Mouse (Mus musculus) E14TG2a.4 (cell line): ENCODE data around the gene Shroom1.

ENCODE experiments used
- H3K27me3 ChIP-seq: 2 replicates; pipeline ENCODE4 v1.6.1; 2014; ENCODE audit warnings: low read length, control low read depth; ENCODE audit not compliant: insufficient read depth
- H3K36me3 ChIP-seq: 2 replicates; pipeline ENCODE4 v1.6.1; 2014; ENCODE audit warnings: low read length, control low read depth; ENCODE audit not compliant: insufficient read depth
- H3K4me1 ChIP-seq: replicated peaks from 2 replicates; pipeline ENCODE4 v1.6.1; 2014; ENCODE audit warnings: low read depth, low read length, control low read depth
- H3K4me3 ChIP-seq: replicated peaks from 2 replicates; pipeline ENCODE4 v1.5.1; 2014; ENCODE audit warnings: mild to moderate bottlenecking, low read length
- H3K9me3 ChIP-seq: 2 replicates; pipeline ENCODE4 v1.6.1; 2014; ENCODE audit warnings: low read length, control low read depth
- CTCF ChIP-seq: conservative IDR thresholded peaks from 2 replicates; pipeline ENCODE4 v1.5.1; 2014; ENCODE audit warnings: low read length
- NANOG ChIP-seq: IDR thresholded peaks from 2 replicates; pipeline ENCODE4 v1.6.1; 2014; ENCODE audit warnings: borderline replicate concordance, low read length, mixed read lengths
- POU5F1 ChIP-seq: IDR thresholded peaks from 2 replicates; pipeline ENCODE4 v1.6.1; 2014; ENCODE audit warnings: low read length, borderline replicate concordance

Shroom1 gene

GRCm38 (mm10) chr11:53479783-53480301 lies 22.8 kb downstream of the Shroom1 start, which contains the start of the genes Gm9945 and Sowaha:
Gene Gm9945 (plus strand): TSS chr11:53480166.
Gene Sowaha (minus strand): TSS chr11:53480274.
- Histone ChIP-seq H3K4me3 (peak within 1 kb of the TSS; percentile 80), H3K36me3 (no peaks in the 10 kb centered on the region), H3K4me1 (peaks cover 7% of the 10 kb centered on the region; the same call in 1 of the 2 replicates), H3K27me3 (peaks cover 80% of the 10 kb centered on the region), H3K9me3 (no peaks in the 10 kb centered on the region)
- TF ChIP-seq CTCF (no peak), NANOG (no peak), POU5F1 (no peak)

DNA sequence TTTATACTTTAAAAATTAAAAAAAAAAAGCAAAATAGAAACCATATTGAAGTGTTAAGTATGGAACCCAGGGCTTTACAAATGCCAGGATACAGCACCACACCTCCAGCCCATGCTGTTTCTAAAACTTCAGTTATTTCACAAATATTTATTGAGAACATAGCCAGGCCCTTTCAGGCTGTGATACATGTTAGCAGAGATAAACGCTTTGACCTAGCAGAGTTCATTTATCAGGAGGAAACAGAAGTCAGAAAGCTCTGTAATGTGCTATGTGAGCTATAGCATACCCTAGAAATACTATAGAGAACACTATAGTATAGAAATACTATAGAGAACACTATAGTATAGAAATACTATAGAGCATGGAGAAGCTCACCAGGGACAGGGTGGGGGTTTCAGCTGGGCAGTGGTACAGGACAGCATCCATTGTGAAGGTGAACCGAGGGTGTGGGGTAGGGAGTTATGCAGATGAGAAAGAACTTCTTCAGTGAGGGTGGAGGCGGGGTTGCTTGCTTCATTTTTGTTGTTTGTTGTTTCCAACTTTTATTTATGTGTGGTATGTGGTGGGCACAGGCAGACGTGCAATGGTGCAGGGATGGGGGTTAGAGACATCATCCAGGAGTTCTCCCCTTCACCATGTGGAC lies 24.2 kb downstream of the Shroom1 start:
- peaks cover 11% of the 10 kb centered on the region for H3K4me1 ChIP-seq
- H3K9me3 ChIP-seq, result no peaks in the 10 kb centered on the region
- TF ChIP-seq NANOG, result no peak
- no peak for TF ChIP-seq CTCF
- TF ChIP-seq POU5F1, result no peak
- H3K27me3 ChIP-seq, result peaks cover 71% of the 10 kb centered on the region
- no peak overlapping the region for H3K4me3 ChIP-seq
- no peaks in the 10 kb centered on the region for H3K36me3 ChIP-seq

DNA sequence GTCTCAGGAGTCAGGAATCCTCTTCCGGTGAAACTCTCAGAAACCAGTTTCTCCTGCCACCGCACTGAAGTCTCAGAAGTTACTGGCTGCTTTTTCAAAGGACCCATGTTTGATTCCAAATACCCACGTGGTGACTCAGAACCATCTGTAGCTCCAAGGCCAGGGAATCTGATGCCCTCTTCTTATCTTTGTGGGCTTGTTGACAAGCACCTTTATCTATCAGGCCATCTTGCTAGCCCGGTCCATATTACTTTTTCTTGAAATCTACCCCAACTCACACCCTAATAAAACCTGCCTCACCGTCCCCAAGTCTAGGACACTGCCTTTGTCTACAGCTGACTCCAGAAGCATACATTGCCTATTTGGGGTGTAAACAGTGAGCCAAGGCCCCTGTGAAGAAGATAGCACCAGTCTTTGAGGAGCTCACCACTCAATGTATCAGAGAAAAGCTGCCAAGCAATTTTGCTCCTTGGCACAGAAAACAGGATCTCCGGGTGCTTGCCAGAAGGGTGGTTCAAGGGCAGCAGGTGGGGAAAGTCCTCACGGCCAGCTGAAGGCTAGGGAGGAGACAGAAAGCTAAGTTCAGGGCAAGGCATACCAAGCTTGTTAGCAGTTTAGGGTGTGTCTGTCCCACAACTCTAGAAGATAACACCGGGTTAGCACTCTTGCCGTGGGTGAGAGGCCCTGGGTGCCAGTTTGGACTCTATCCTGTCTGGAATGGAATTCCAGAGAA lies 26.3 kb downstream of the Shroom1 start:
- Histone ChIP-seq H3K4me1 (peaks cover 19% of the 10 kb centered on the region), H3K4me3 (no peak overlapping the region), H3K36me3 (no peaks in the 10 kb centered on the region), H3K27me3 (peaks cover 73% of the 10 kb centered on the region), H3K9me3 (no peaks in the 10 kb centered on the region)
- TF ChIP-seq CTCF, result no peak
- TF ChIP-seq POU5F1, result no peak
- no peak for TF ChIP-seq NANOG

DNA sequence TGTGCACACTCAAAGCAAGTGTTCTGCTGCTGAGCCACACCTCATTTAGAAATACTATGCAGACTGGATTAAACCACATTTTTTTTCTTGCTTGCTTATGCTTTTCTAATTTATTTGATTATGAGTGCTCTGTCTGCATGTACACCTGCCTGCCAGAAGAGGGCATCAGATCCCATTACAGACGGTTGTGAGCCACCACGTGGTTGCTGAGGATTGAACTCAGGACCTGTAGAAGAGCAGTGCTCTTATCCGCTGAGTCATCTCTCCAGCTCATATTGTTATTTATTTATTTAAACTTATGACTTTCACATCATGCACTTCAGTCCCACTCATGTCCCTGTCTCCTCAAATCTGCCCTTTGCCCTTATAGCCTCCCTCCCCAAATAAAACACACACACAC lies 28.7 kb downstream of the Shroom1 start:
- peak; percentile 78 for TF ChIP-seq CTCF
- TF ChIP-seq NANOG, result no peak
- no peak for TF ChIP-seq POU5F1
- no peak overlapping the region for H3K4me3 ChIP-seq
- H3K4me1 ChIP-seq, result peaks cover 17% of the 10 kb centered on the region
- H3K9me3 ChIP-seq, result no peaks in the 10 kb centered on the region
- H3K27me3 ChIP-seq, result peaks cover 51% of the 10 kb centered on the region
- no peaks in the 10 kb centered on the region for H3K36me3 ChIP-seq

- Histone ChIP-seq H3K4me3 (peak overlapping the region; percentile 71), H3K4me1 (peaks cover 17% of the 10 kb centered on the region), H3K9me3 (no peaks in the 10 kb centered on the region), H3K27me3 (peaks cover 45% of the 10 kb centered on the region), H3K36me3 (no peaks in the 10 kb centered on the region)
- TF ChIP-seq CTCF (no peak), NANOG (no peak), POU5F1 (no peak)
These were observed 29.3 kb downstream of the Shroom1 start for GRCm38 (mm10) chr11:53486351-53486750.

DNA sequence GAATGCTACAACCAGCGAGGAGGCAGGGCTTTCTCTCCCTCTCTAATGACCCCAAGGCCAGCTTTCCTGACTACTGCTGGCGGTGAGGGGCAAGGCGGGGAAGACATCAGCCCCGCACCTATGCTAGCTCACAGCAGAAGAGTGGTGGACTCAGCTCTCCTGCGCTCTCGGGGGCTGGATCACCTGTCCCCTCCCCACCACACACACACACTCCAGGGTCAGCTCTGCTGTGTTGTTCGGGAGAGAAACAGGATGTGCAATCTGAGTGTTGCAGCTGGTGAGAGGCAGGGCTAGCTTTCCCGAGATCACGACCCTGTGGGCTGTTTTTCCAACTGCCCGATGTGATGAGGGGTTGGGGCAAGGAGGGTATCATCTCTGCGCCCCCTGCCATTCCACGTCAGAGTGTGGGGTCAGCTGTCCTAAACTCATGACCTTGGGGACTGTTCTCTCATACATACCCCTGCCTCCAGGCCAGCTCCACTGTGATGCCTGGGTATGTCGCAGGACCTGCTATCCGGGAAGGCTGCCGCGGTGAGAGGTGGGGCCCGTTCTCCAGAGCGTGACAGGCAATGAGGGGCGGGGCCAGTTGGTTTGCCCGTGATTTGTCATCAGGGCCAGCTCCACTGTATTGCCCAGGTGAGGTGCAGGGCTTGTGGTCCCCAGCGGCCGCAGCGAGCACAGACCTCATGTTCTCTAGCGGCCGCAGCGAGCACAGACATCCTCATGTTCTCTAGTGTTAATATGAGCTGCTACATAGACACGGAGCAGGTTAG lies 30.0 kb downstream of the Shroom1 start:
- H3K9me3 ChIP-seq, result no peaks in the 10 kb centered on the region
- no peak for TF ChIP-seq POU5F1
- no peak for TF ChIP-seq CTCF
- TF ChIP-seq NANOG, result no peak
- peak overlapping the region; percentile 71 for H3K4me3 ChIP-seq
- peaks cover 42% of the 10 kb centered on the region for H3K27me3 ChIP-seq
- no peaks in the 10 kb centered on the region for H3K36me3 ChIP-seq
- peaks cover 21% of the 10 kb centered on the region for H3K4me1 ChIP-seq

- Histone ChIP-seq H3K4me1 (peaks cover 25% of the 10 kb centered on the region), H3K9me3 (no peaks in the 10 kb centered on the region), H3K4me3 (no peak overlapping the region), H3K27me3 (peaks cover 30% of the 10 kb centered on the region), H3K36me3 (no peaks in the 10 kb centered on the region)
- no peak for TF ChIP-seq POU5F1
- peak; percentile 60 for TF ChIP-seq CTCF
These were observed 32.0 kb downstream of the Shroom1 start for GRCm38 (mm10) chr11:53489007-53489406.

- Histone ChIP-seq H3K4me3 (no peak overlapping the region), H3K9me3 (no peaks in the 10 kb centered on the region), H3K27me3 (peaks cover 30% of the 10 kb centered on the region), H3K36me3 (no peaks in the 10 kb centered on the region), H3K4me1 (peaks cover 25% of the 10 kb centered on the region)
- TF ChIP-seq POU5F1 (no peak), NANOG (no peak), CTCF (no peak)
These were observed 32.4 kb downstream of the Shroom1 start for GRCm38 (mm10) chr11:53489421-53489820.
